Mouse (Mus musculus): ENCODE data around the gene Vill.

DNA sequence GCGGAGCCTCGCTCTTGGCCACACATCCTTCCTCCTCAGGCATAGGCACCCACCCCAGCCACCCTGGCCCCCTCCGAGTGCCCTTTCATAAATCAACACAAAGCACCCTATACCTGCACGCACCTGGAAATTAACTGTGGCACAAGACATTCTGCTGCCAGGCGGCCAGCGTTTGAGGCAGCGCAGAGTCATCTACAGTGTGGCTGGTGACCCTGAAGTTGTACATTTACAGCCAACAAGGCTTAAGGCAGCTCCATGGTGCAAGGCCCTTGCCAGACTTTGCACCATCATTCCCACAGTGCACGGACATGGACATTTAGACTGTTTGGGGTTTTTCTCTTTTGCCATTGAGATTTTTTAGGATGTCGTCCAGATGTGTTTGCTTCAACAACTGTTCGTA lies 8.1 kb downstream of the Vill start:
- TF ChIP-seq CTCF (IDR thresholded peaks at IDR 0.05; ENCODE audit: borderline replicate concordance, control insufficient read depth, extremely low read depth, insufficient read depth, low read length, poor library complexity) (no peak), POLR2A (IDR thresholded peaks at IDR 0.05; ENCODE audit: control insufficient read depth, extremely low read depth, insufficient read depth, low read length, poor library complexity) (no peak)

Measured in thymus, adult 2 months (tissue).